Mouse (Mus musculus) neural tube, embryonic 10.5 days (tissue): ENCODE measurements around the gene Cpne4.

Experiments used
- DNase-seq: peaks from one replicate; pipeline ENCODE4 v3.0.0-alpha.2; 2017; ENCODE audit warnings: low spot score; ENCODE audit errors: extremely low spot score

Gene Cpne4

DNA sequence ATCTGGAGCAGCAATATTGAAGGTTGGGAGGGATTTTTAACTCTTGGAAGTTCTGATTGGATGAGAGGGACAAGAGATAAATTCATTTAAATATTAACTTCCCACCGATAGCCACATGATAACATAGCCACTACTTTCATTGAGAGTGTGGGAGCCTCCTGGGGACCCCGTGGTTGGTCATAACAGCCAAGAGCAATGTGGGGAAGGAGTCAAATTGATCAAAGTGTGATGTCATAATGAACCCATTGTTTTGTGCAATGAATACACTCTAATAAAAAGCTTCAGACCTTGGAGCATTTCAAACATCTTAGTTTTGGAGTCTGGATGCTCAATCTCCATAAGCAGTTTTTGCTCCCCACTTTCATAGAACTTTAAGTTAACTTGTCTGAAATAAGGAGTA, at the start of gene Cpne4:
TSS of gene Cpne4 (plus strand) at position 301 of the 400 bp plus-strand sequence.
- DNase-seq = no peak

DNA sequence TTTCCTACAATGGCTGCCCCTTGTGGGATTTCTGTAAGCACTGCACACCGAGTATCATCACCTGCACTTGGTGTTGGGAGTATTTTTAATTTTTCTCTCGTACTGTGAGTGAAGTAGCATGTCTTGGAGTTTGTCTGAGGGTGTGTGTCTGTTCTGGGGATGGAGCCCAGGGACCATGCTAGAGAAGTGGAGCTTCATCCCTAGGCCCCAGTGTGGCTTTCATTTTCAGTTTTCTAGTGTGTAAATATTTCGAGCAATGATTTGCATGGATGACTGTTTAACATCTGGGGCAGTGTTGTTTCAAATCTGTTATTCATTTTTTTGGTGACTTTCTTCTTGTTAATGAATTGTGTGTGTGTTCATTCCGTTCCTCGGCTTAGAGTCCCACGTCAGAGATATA, 31.9 kb upstream of the Cpne4 start:
- no peak for DNase-seq

DNA sequence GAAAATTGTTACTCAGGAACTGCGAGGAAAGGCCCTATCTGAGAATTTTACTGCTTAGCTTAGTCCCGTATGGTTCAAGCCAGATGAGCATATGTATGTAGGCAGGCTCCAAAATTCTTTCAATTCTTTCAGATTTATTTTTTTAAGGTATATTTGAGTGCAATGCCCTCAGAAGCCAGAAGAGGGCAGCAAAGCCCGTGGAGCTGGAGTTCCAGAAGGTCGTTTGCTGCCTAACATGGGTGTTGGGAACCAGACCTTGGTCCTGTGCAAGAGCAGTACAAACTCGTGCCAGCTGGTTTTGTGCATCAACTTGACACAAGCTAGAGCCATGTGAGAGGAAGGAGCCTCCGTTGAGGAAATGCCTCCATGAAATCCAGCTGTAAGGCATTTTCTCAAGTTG, 11.6 kb upstream of the Cpne4 start:
- no peak for DNase-seq

DNA sequence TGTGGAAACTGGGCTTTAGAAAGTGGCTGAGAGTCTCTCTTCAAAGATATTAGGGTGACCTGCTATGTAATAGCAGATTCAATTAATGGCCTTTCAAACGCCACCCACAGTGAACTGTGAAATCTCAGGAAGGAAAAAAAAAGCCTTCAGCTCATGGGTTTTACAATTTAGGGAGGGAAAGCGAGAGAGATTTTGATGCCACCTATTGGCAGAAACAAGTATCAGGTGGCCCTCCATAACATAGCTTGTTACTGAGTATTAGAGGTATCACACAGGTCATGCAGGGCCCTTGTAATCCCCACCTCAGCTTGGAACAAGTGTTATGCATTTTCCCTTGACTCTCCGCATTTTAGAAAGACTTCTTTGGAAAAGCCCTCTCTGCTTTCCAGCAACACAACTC, 18.7 kb downstream of the Cpne4 start:
- no peak for DNase-seq

DNA sequence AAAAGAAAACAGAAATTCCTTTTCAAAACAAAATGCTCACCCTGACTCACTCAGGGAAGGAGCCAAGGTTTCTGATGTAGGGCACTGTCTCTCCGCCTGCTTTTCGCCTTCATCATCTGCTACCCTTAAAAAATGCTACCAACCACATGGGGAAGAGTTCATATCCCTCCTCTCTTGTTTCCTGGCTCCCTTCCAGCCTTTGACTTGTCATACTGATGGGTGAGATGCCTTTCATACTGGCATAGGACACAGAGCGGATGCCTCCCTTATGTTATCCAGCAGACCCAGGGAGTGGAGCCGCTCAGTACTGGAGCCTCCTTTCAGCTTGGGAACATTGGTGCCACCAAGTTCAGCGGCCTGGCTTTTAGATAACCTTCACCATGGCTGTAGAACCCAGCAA, 19.4 kb downstream of the Cpne4 start:
- DNase-seq = no peak

DNA sequence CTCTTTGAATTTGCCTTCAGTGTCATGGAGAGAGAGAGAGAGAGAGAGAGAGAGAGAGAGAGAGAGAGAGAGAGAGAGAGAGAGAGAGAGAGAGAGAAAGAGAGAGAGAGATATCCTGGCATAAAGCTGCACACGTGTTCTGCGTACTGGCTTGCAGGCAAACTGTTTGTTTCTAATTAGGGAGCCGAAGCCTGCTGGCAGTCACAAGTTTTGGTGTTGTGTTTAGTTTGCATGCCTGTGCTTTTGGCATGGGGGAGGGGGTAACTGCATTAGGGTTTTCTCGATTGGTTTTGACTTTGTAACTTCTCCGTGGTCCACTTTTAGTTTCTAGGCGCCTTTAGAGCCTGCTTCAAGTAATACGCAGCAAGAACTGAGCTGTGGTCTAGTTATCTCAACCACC, 20.0 kb downstream of the Cpne4 start:
- no peak for DNase-seq

DNA sequence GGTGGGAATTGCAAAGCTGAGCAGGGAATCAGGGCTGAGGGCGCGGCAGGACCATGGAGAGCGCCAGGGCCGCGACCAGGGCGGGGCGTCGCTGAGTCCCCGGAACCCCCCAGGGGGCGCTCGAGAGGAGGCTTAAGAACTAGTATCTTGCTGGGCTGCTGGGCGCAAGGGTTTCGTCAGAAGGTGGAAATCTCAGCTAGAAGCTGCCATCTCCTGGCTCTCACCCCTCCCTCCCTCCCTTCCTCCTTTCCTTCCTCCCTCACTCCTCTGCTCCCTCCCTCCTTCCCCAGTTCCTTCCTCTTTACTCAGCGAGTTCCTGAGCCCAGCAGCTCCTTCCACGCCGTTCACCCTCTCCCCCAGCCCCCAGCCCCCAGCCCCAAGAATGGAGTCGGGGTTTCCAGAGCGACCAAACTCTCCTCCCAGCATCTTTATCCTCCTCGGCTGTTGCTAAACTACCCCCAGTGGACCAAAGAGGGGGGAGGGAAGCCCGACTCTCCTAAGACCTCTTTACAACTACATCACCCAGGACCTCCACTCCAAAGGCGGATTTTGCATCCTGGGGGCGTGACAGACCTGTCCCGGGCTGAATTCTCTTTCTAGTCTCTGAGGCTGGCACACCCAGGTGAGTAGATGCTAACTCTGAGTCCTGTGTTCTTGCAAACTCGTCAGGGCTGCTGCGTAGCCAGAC, 22.5 kb downstream of the Cpne4 start:
- DNase-seq = peak; percentile 84

DNA sequence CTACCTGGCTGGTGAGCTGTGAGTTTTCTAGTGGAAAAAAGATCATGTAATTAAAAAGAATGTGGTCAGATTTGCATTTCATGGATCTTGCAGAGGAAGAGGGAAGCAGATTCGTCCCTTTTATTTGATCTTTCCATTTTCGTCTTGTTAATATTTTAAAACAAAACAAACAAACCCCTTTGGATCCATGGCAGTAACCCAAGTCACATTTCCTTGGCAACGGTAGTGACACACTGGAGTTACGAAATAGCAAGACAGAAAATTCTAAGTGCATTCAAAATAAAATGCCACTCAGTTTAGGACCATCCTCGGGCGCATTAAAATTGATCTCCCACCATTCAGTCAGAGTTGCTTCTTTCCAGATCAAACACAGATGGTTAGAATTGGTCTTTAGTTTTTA, 25.8 kb downstream of the Cpne4 start:
- DNase-seq = no peak

DNA sequence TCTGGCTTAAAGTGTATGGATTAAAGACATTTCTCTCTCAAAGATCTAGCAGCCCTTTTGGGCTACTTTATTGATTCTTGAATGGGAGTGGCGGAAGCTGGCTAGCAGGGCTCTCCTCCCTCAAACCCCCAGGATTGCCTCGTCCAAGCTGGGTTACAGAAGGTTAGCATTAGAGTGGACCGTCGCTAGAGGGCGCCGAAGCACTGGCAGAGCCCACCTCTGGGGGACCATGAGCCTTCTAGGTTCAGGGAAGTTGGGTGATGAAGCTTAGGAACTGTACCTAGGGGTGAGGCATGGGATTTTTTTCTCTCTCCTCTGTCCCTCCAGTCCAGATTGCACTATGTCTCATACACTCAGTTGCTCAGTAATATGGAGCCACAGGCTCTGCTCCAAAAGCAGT, 27.4 kb downstream of the Cpne4 start:
- peak; percentile 81 for DNase-seq

DNA sequence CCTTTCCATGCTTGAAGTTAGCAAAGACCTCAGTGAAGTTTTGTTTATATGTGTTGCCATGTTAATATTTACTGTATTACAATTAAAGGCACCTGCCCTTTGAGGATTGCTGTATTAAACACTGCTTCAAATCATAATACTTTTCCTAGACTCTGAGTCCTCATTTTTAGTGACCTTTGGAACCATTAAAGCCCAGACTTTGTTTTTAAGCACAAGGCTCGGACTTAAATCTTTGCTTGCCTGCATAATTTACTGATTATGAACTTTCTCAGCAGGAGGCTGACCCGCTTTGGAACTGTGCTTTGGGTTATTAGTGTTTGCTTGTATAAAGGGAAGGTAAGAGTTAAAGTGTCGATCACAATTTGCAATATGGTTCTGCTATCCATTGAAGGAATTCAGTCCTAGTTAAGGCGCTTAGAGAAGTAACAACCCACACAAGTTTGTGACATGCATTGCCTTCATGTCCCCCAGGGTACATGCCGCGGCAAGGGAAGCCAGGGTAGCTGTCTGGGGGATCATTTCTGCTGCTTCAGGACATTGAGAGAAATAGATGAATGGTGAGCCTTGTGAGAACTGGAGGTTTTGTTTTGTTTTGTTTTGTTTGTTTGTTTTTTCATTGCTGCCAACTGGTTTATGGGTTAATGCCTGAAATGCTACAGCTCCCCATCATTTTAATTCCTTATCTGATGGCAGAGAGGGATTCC, 35.0 kb downstream of the Cpne4 start:
- DNase-seq = no peak

DNA sequence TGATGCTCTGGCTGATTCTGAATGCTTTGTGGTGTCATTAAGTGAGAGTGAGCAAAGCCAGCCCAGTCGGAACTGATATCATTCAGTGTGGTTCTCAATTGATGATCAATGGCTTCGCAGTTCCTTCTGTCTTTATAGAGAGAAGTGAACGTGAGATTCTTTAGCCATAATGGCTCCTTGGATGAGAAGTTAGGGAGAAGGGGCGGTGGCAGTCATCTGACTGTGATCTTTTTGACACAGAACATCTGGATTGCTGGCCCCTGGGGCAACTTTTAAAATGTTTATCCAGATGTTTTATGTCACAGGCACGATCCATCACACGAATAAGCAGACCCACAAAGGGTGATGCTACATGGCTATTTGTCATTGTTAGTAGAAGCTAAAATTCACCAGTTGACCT, 35.6 kb downstream of the Cpne4 start:
- DNase-seq = no peak

DNA sequence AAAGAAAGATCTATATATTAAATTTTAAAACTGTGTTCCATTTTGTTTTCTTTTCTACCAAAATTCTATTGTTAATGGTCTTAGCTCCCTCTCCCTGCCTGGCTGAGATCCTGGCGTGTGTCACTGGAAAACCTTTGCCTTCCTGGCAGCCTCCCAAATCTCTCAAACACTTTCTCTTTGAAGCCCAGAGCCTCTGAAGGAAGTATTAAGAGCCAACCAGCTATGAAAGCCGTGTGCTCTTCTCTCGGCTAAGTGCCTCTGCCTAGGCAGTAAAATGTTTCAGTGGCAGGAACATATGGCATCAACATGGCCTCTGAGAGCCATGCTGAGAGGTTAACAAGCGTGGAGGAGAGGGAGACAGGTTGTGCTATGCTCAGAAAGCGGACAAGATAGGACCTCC, 47.5 kb downstream of the Cpne4 start:
- DNase-seq = no peak

DNA sequence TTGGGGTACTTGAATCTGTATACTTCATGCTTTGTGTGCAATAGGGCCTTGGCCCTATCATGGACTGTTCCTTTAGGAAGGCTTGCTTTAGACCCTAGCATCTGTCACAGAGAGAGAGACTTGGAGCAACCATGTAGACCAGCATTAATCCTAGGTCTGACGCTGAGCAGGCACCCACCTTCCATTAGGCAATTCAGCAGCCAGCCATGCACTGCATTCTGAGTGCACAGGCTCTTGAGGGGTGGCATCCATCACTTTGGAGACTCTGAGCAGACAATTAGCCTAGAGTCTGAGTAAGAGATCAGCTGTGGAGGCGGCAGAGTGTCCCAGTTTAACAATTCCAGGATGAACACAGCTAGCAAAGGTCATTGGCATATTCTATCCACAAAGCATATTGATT, 47.9 kb downstream of the Cpne4 start:
- DNase-seq = peak; percentile 19

DNA sequence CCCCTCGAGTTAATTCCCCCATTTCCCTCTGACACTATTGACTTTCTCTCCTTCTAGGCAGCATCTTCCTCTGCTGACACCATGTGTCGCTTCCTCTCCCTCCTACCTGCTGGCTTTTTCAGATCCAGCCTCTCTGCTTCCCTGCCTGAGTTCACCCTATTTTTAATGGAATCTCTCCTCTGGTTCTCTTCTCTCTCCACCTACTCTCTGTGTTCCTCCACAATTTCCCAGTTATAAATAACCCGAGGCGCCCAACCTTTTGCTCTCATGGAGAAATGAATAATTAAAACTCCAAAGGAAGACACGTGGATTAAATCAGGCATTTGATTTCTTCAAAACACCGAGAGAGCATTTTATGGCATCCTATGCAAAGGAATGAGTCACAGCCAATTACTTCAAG, 65.4 kb downstream of the Cpne4 start:
- no peak for DNase-seq

DNA sequence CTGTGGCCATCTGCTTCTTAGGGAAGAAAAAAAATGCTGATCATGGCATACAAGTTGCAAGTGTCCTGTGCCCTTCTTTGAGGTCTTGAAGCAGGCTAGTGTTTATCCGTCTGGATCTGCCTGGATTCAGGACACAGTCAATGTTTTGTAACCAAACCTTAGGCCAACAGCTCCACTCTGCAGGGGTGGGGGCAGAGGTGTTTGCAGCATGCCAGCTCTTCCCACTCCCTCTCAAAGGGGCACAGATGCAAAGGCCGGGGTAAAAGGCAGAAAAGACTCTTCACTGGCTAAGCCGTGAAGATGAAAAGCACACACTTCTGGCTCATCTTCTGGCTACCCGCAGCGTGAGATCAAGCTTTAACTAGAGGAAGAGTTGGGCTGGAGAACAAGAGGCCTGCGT, 69.6 kb downstream of the Cpne4 start:
- DNase-seq = no peak

DNA sequence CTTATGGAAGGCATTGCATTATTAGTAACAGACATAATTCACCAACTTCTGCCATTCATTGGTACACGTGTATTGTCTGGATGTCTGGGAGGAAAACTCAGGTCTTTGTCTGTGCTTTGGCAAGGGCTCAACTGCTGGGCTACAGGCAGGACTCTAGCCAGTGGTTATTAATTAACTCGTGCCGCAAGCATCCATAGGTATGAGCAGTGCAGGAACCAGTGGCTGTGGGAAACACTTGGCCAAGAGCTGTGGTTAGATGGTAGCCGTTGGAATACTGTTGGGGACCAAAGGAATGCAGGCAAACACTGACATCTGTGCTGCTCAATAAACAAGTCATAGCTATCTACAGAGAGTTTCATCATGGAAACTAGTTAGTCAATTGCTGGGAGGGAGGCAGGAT, 76.5 kb downstream of the Cpne4 start:
- DNase-seq = no peak

DNA sequence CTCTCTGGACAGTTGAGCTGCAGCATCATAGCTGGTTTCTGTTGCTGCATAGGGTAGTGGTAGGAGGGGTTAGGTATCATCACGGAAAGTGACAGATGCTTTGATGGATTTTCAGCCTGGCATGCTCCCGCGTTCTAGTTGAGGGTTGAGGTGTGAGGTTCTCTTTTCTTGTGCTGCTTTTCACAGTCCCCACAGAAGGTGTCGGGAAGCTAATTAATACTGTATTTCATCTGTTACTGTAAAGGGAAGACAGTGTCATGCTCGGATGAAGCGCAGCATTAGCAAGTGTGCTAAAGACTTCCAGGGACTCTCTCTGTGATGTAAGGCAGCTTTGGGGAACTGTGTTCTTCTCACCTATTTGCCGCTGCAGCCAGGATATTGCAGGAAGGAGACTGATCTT, 80.7 kb downstream of the Cpne4 start:
- no peak for DNase-seq

DNA sequence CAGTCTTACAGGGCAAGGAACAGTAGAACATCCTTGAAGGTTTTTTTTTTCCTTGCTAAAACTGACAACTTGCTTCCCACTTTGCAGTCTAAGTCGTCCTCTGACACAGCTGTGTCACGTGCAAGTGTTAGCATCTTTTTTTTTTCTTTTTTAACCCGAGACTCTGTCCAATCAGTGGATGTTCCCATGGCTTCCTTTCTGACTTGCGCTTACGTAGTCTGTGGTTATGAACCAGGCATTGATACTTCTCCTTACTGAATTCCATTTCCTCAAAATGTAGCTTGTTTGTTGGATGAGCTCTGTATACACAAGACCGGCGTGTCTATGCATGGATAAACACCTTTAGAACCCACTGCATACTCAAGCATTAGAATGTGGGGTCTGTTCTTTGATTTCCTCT, 82.2 kb downstream of the Cpne4 start:
- no peak for DNase-seq

DNA sequence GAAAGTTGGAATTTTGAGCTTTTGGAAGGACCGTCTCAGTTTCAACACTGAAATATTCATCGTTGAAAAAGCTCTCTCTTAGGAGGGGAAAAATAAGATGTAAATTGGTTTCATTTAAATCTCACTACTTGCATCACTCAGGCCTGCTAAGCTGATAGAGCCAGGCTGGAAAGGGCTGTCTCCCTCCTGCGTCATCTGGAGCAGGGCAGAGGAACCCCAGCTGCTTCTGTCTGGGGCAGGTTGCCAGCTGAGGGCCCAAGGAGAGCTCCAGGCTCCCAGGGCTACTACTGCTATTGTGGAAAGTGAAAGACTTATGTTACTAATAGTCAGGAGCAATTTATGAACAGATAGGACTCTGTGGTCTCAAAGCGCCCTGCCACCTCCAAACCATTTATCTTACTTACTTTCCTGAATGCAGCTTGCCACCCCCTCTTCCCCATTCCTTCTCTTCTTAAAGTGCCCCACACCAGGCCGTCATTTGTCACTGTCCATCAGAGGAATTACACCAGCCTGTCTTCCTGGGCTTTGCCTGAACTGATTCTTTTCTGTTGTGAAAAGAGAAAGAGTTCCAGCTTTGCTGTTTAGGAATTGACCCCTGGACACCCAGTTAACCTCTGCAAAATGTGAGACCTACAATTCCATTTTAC, 99.4 kb downstream of the Cpne4 start:
- DNase-seq = peak; percentile 19

DNA sequence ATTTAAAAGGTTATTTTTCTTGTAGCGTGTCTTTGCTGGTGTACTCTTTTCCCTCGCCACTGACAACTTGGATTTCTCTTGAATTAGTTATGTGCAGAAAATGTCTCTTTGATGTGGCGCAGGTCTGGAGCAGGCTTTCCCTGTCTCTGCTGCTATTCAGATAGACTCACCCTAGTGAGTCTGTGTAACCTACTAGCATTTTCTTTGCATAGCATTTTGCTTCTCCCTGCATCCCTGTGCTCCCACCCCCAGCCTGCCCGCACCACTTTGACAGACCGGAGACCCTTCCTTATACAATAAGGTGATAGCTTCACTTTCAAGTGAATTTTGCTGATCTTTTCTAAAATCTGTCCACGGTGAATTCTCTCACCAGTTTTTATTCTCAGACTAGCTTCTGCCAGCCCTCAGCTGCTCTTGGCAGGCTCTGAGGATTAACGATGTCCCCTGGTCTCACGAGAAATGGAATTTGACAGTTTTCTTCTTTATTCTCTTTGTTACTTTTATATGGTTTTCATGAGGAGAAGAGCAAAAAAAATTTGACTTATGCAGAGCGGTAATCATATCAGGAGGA, 105.7 kb downstream of the Cpne4 start:
- DNase-seq = no peak

DNA sequence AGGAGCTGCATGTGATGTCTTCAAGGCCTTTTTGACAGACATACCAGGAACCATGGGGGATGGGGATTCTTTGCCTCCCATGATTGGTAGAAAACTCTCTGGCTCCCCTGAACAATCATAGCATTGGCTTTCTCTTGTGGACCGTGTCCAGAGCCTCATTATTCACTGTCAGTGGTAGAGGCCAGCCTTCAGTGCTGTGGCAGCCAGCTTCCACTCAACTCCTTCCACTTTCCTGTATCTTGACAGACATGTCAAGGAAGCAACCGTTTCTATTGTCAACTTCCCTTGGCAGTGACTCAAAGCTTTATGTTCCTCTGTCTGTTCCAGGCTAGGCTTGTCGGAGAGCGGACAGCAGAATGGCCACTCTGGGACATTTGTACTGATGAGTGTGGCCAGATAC, 112.7 kb downstream of the Cpne4 start:
- no peak for DNase-seq

DNA sequence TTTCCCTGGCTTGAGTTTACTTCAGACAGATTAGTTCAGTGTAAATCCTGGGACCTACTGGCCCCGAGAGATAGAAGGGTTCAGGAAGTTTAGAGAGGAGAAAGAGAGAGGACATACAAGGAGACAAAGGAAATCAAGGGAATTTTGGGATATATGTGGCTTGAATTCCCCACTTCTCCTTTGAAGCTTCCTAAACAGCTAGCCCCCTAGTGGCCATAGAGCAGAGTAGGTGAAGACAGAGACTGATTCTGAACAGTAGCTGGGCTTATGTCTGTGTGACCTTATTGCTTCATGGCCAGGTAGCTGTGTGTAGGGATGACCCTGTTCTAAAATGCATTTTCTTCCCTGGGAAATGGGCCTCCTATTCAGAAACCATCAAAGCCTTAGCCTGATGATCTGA, 129.6 kb downstream of the Cpne4 start:
- no peak for DNase-seq

DNA sequence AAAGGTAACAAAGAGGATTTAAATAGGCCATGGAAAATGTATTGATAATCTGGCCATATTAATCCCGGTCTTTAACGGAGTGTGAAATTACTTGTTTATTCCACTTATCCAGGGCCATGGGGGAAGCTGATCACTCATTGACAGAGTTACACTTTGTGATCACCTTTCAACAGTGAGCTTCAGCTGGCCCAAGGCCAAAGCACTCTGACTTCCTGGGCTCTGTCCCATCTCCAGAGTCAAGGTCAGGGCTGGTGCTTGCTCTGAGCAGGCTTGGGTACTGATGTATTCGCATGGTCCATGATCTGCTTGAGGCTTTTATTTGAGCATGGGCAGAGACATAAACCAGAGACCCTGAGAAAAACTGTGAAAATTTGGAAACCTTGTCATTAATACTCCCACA, 131.5 kb downstream of the Cpne4 start:
- no peak for DNase-seq
